Mouse (Mus musculus): Measurements from ENCODE around the gene Vmn1r9.
"Not testable (repeated sequence)": the region's sequence is repeated elsewhere in the genome, so short reads cannot be mapped to it uniquely, and the experiment has no call there.

The Vmn1r9 gene

GRCm38 (mm10) chr6:57066487-57066886 is at the start of gene Vmn1r9:
Gene Vmn1r9, plus strand, starts transcription at chr6:57066787.
- DNase-seq (ENCODE audit: low spot score) = no peak

- DNase-seq (ENCODE audit: low spot score) = not testable (repeated sequence)
These were observed 41.4 kb upstream of the Vmn1r9 start, which contains the start of gene Vmn1r7 for GRCm38 (mm10) chr6:57025224-57025623. Gene Vmn1r7, minus strand, starts transcription at chr6:57025324.

GRCm38 (mm10) chr6:57031984-57032383 is 34.6 kb upstream of the Vmn1r9 start, which contains the start of gene Vmn1r8:
Gene Vmn1r8, plus strand, starts transcription at chr6:57032284.
- no peak for DNase-seq (ENCODE audit: low spot score)

- no peak for DNase-seq (ENCODE audit: low spot score)
These were observed 31.9 kb upstream of the Vmn1r9 start for GRCm38 (mm10) chr6:57034674-57035073.

GRCm38 (mm10) chr6:57063730-57064129 is 2.9 kb upstream of the Vmn1r9 start:
- peak; percentile 1 for DNase-seq (ENCODE audit: low spot score)

GRCm38 (mm10) chr6:57106358-57106757 is 39.8 kb downstream of the Vmn1r9 start:
- DNase-seq (ENCODE audit: low spot score) = peak; percentile 9

- DNase-seq (ENCODE audit: low spot score) = no peak
These were observed 42.6 kb downstream of the Vmn1r9 start, which contains the start of gene Vmn1r10 for GRCm38 (mm10) chr6:57109154-57109553. Gene Vmn1r10, plus strand, starts transcription at chr6:57109454.
